Mouse (Mus musculus) spleen, adult 2 months (tissue): ENCODE data around the gene Rxrb.

ENCODE experiments used
- CTCF ChIP-seq: fragments of 200-500 bp; IDR thresholded peaks from 2 replicates; pipeline ENCODE4 v1.5.1; 2011; ENCODE audit warnings: mild to moderate bottlenecking, inconsistent platforms; ENCODE audit not compliant: insufficient read depth, insufficient read length, insufficient replicate concordance; ENCODE audit errors: extremely low read depth
- POLR2A ChIP-seq: fragments of 200-500 bp; IDR thresholded peaks from 2 replicates; pipeline ENCODE4 v1.6.1; 2011; ENCODE audit warnings: low read depth, low read length, inconsistent platforms

DNA sequence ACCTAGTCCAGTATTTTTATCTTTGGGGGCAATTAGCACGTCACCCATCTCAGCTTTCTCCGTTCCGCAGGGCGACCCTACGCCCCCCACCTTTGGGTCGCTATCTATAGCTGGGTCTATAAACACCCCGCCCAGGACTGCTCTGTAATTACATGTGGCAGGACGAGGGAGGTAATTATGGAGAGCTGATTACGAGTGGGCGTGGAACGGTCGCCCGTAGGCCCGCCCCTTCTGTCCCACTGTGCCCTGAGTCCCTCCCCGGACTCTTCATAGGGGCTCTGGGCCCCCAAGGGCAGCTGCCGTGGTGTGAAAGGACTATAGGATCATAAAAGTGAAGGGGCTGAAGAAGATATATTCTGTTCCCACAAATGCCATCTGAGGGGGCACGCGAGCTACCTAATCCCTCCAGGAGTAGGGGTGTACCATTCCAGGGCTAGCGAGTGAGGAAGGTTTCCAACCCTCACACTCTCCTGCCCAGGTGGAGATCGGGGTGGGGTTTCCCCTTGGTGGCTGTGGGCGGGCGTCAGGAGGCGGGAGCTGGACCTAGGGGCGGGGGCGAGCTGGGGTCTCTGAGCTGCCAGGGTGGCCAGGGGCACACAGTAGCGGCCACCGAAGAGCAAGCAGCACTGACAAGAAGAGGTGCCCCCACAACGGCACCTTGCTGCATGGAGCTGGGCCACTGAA is 7.4 kb downstream of the Rxrb start, which contains the start of gene Col11a2:
- no peak for TF ChIP-seq CTCF
- no peak for TF ChIP-seq POLR2A
